Mouse (Mus musculus): ENCODE measurements around the gene Nell1.

- TF ChIP-seq CTCF (IDR thresholded peaks at IDR 0.05; ENCODE audit: low read depth, low read length) (no peak), POLR2A (IDR thresholded peaks at IDR 0.05; ENCODE audit: insufficient read depth, low read length) (no peak)
Observed at GRCm38 (mm10) chr7:50050144-50050543, 75.5 kb downstream of the Nell1 start.
